Mouse (Mus musculus) embryonic facial prominence, embryonic 14.5 days (tissue): ENCODE results near the gene Hcn1. TPM values are rescaled to one million over a fixed set of nuclear protein-coding genes. Genes with fewer than 3 reads are reported as not detected.

Experiments
- ATAC-seq: fragments of 200-750 bp; cut with Nextera tagmentation; 2 replicates; pipeline ENCODE4 v1.8.0; 2017; ENCODE audit warnings: low read depth, moderate number of reproducible peaks, moderate TSS enrichment
- DNase-seq: peaks from one replicate; pipeline ENCODE4 v3.0.0-alpha.2; 2015; ENCODE audit warnings: low spot score
- H3K27ac ChIP-seq: fragments of 300-500 bp; sonication (generic); replicated peaks from 2 replicates; pipeline ENCODE4 v1.5.1; 2014; ENCODE audit warnings: low read depth, mild to moderate bottlenecking, low read length, moderate library complexity
- H3K27me3 ChIP-seq: fragments of 300-500 bp; sonication (generic); replicated peaks from 2 replicates; pipeline ENCODE4 v1.6.1; 2014; ENCODE audit warnings: low read length; ENCODE audit not compliant: control insufficient read depth, insufficient read depth
- H3K36me3 ChIP-seq: fragments of 300-500 bp; sonication (generic); 2 replicates; pipeline ENCODE4 v1.6.1; 2014; ENCODE audit warnings: low read length, mixed read lengths; ENCODE audit not compliant: control insufficient read depth, insufficient read depth
- H3K4me1 ChIP-seq: fragments of 300-500 bp; sonication (generic); 2 replicates; pipeline ENCODE4 v1.6.1; 2014; ENCODE audit warnings: antibody characterized with exemption, low read length; ENCODE audit not compliant: control insufficient read depth, insufficient read depth
- H3K4me2 ChIP-seq: fragments of 300-500 bp; sonication (generic); 2 replicates; pipeline ENCODE4 v1.6.1; 2014; ENCODE audit warnings: low read depth, mild to moderate bottlenecking, low read length, moderate library complexity, mixed read lengths
- H3K4me3 ChIP-seq: fragments of 300-500 bp; sonication (generic); 2 replicates; pipeline ENCODE4 v1.5.1; 2014; ENCODE audit warnings: low read depth, mild to moderate bottlenecking, low read length
- H3K9ac ChIP-seq: fragments of 300-500 bp; sonication (generic); 2 replicates; pipeline ENCODE4 v1.6.1; 2014; ENCODE audit warnings: low read depth, mild to moderate bottlenecking, low read length, moderate library complexity, mixed read lengths
- H3K9me3 ChIP-seq: fragments of 300-500 bp; sonication (generic); 2 replicates; pipeline ENCODE4 v1.6.1; 2016; ENCODE audit warnings: low read length; ENCODE audit not compliant: control insufficient read depth
- WGBS: fragments of 180-500 bp; shearing (Covaris S2); extraction: QIAGEN DNeasy Blood & Tissue Kit; methylation state at CpG from one replicate; pipeline ENCODE4 v1.1.7; 2014; 5-methylcytosine and 5-hydroxymethylcytosine counted together
- polyA plus RNA-seq: library from polyadenylated mRNA; unstranded; fragments of >200 nt; fragmentation: Nextera tagmentation; extraction: Ambion mirVana; gene quantifications from 2 replicates; pipeline ENCODE4 v1.2.1, GENCODE M21; 2014

The Hcn1 gene
- polyA plus RNA-seq, 1 experiment from 2014 or later, result 0.26 TPM

DNA sequence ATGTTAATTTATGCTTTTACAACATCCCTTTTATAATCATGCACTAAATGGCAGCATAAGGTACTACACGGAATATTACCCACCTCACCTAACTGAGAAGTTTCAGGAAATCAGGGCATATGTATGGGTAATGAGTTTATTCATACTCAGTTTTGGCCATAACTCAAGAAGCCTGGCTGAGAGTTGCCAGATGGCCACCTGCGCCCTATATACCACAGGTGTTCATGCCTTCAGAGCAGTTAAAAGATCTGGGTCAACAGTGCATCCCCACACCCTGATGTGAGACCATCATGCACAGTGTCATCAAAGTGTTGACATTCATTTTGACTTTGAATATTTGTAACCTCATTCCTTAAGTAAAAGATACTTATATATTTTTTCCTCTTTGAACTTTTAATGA lies 183.3 kb downstream of the Hcn1 start:
- Histone ChIP-seq H3K4me1 (no peaks in the 10 kb centered on the region), H3K4me3 (no peak overlapping the region), H3K9me3 (no peaks in the 10 kb centered on the region), H3K27ac (no peak overlapping the region), H3K27me3 (no peaks in the 10 kb centered on the region), H3K9ac (no peak overlapping the region), H3K36me3 (no peaks in the 10 kb centered on the region), H3K4me2 (no peak overlapping the region)
- ATAC-seq, result no peak
- 85% methylated on average over 2 of the region's 2 CpGs for WGBS
- no peak for DNase-seq

- peak; percentile 9 for DNase-seq
- Histone ChIP-seq H3K36me3 (no peaks in the 10 kb centered on the region), H3K4me2 (no peak overlapping the region), H3K4me1 (no peaks in the 10 kb centered on the region), H3K9ac (no peak overlapping the region), H3K4me3 (no peak overlapping the region), H3K27ac (no peak overlapping the region), H3K27me3 (no peaks in the 10 kb centered on the region), H3K9me3 (no peaks in the 10 kb centered on the region)
- no peak for ATAC-seq
- WGBS, result 55% methylated on average over 1 of the region's 1 CpGs
Observed at GRCm38 (mm10) chr13:117792861-117793260, 190.7 kb downstream of the Hcn1 start.

- Histone ChIP-seq H3K4me3 (no peak overlapping the region), H3K4me2 (no peak overlapping the region), H3K36me3 (no peaks in the 10 kb centered on the region), H3K9ac (no peak overlapping the region), H3K27me3 (no peaks in the 10 kb centered on the region), H3K4me1 (no peaks in the 10 kb centered on the region), H3K27ac (no peak overlapping the region), H3K9me3 (no peaks in the 10 kb centered on the region)
- ATAC-seq, result no peak
- DNase-seq, result no peak
Observed at GRCm38 (mm10) chr13:117801061-117801460, 198.9 kb downstream of the Hcn1 start.

GRCm38 (mm10) chr13:117827628-117828027 lies 225.5 kb downstream of the Hcn1 start:
- no peaks in the 10 kb centered on the region for H3K27me3 ChIP-seq
- no peaks in the 10 kb centered on the region for H3K9me3 ChIP-seq
- H3K4me2 ChIP-seq, result no peak overlapping the region
- H3K36me3 ChIP-seq, result no peaks in the 10 kb centered on the region
- ATAC-seq (no peak), DNase-seq (no peak)
- no peak overlapping the region for H3K27ac ChIP-seq
- no peaks in the 10 kb centered on the region for H3K4me1 ChIP-seq
- H3K4me3 ChIP-seq, result no peak overlapping the region
- 77% methylated on average over 5 of the region's 5 CpGs for WGBS
- H3K9ac ChIP-seq, result no peak overlapping the region

- DNase-seq, result peak; percentile 7
- Histone ChIP-seq H3K4me1 (no peaks in the 10 kb centered on the region), H3K27me3 (no peaks in the 10 kb centered on the region), H3K36me3 (no peaks in the 10 kb centered on the region), H3K27ac (no peak overlapping the region), H3K9me3 (no peaks in the 10 kb centered on the region), H3K4me3 (no peak overlapping the region), H3K9ac (no peak overlapping the region), H3K4me2 (no peak overlapping the region)
- no peak for ATAC-seq
- WGBS, result 65% methylated on average over 1 of the region's 1 CpGs
Observed at GRCm38 (mm10) chr13:117836658-117837057, 234.5 kb downstream of the Hcn1 start.

DNA sequence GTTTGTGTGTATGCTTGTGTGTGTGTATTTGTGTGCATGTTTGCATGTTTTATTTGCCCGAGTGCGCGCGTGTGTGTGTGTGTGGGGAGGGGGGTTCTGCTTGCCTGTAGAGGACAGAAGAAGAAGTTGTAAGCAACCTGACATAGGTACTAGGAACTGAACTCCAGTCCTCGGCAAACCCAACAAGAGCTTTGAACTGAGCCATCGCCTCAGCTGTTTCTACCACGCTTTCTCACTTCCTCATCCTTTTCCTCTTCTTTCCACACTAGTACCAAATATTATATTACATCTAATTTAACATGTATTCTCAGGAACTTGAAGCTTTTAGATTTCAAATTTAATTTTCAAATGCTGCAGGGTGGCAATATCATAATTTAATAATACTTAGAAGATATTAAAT lies 236.1 kb downstream of the Hcn1 start:
- ATAC-seq (no peak), DNase-seq (no peak)
- Histone ChIP-seq H3K27ac (no peak overlapping the region), H3K4me1 (no peaks in the 10 kb centered on the region), H3K36me3 (no peaks in the 10 kb centered on the region), H3K9me3 (no peaks in the 10 kb centered on the region), H3K9ac (no peak overlapping the region), H3K27me3 (no peaks in the 10 kb centered on the region), H3K4me3 (no peak overlapping the region), H3K4me2 (no peak overlapping the region)
- WGBS, result 85% methylated on average over 7 of the region's 7 CpGs

DNA sequence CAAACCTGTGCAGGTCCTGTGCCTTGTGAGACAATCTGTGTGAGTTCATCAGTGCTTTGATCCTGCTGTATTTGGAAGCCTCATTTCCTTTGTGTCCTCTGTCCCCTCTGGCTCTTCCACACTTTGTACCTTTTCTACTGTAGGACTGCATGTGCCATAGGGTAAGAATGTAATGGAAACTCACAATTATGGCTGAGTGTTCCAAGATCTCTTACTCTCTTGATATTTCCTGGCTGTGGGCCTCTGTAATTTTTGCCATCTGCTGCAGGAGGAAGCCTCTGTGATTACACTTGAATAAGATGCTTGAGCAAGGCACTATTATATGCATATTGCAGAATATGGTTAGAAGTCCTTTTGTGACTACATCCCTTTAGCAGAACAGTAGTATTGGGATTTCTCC lies 240.2 kb downstream of the Hcn1 start:
- Histone ChIP-seq H3K27me3 (no peaks in the 10 kb centered on the region), H3K9ac (no peak overlapping the region), H3K27ac (no peak overlapping the region), H3K4me1 (no peaks in the 10 kb centered on the region), H3K4me2 (no peak overlapping the region), H3K9me3 (no peaks in the 10 kb centered on the region), H3K4me3 (no peak overlapping the region), H3K36me3 (no peaks in the 10 kb centered on the region)
- ATAC-seq (no peak), DNase-seq (no peak)

DNA sequence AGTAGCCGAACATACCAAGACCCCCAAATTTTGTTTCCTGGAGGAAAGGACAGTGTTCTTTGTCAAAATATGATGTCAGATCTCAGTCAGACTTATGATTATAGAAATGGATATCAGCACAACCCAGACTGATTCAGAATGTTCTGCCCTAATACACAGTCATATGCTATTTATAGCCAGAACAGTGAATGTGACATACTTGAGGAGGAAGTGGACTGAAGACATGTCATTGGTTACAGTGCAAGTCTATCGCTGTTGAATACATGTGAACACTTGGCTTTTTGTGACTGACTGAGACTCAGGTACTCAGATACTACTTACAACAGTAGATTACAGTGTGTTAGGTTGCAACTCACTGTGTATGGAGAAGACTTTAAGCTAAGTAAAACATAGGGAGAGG lies 245.2 kb downstream of the Hcn1 start:
- no peaks in the 10 kb centered on the region for H3K27me3 ChIP-seq
- no peaks in the 10 kb centered on the region for H3K36me3 ChIP-seq
- H3K9ac ChIP-seq, result no peak overlapping the region
- no peaks in the 10 kb centered on the region for H3K4me1 ChIP-seq
- ATAC-seq (no peak), DNase-seq (no peak)
- no peak overlapping the region for H3K27ac ChIP-seq
- 91% methylated on average over 2 of the region's 2 CpGs for WGBS
- H3K4me3 ChIP-seq, result no peak overlapping the region
- no peak overlapping the region for H3K4me2 ChIP-seq
- H3K9me3 ChIP-seq, result no peaks in the 10 kb centered on the region

- Histone ChIP-seq H3K27ac (no peak overlapping the region), H3K9me3 (no peaks in the 10 kb centered on the region), H3K4me2 (no peak overlapping the region), H3K4me3 (no peak overlapping the region), H3K27me3 (no peaks in the 10 kb centered on the region), H3K9ac (no peak overlapping the region), H3K4me1 (no peaks in the 10 kb centered on the region), H3K36me3 (no peaks in the 10 kb centered on the region)
- 88% methylated on average over 4 of the region's 4 CpGs for WGBS
- no peak for DNase-seq
- no peak for ATAC-seq
Observed at GRCm38 (mm10) chr13:117848757-117849156, 246.6 kb downstream of the Hcn1 start.
